Mouse (Mus musculus) midbrain, embryonic 11.5 days (tissue): ENCODE results near the gene Phka2. TPM values are rescaled to one million over a fixed set of nuclear protein-coding genes. Genes with fewer than 3 reads are reported as not detected.
A peak's percentile ranks its signal among the peaks of the same experiment; 100 is the strongest.

Experiments used
- ATAC-seq: fragments of 200-750 bp; cut with Nextera tagmentation; 2 replicates; pipeline ENCODE4 v1.8.0; 2017; ENCODE audit warnings: moderate TSS enrichment, moderate library complexity; ENCODE audit not compliant: low FRiP score
- DNase-seq: peaks from one replicate; pipeline ENCODE4 v3.0.0; 2015; ENCODE audit warnings: low spot score; ENCODE audit errors: missing footprints
- H3K27ac ChIP-seq: fragments of 300-500 bp; sonication (generic); 2 replicates; pipeline ENCODE4 v1.5.1; 2014; ENCODE audit warnings: low read depth, low read length
- H3K27me3 ChIP-seq: fragments of 300-500 bp; sonication (generic); 2 replicates; pipeline ENCODE4 v1.6.1; 2014; ENCODE audit warnings: mild to moderate bottlenecking, low read length, moderate library complexity, mixed read lengths; ENCODE audit not compliant: control insufficient read depth, insufficient read depth
- H3K36me3 ChIP-seq: fragments of 300-500 bp; sonication (generic); 2 replicates; pipeline ENCODE4 v1.6.1; 2014; ENCODE audit warnings: mild to moderate bottlenecking, low read length, moderate library complexity, mixed read lengths; ENCODE audit not compliant: control insufficient read depth, insufficient read depth
- H3K4me1 ChIP-seq: fragments of 300-500 bp; sonication (generic); 2 replicates; pipeline ENCODE4 v1.6.1; 2014; ENCODE audit warnings: low read length; ENCODE audit not compliant: control insufficient read depth, insufficient read depth
- H3K4me2 ChIP-seq: fragments of 300-500 bp; sonication (generic); 2 replicates; pipeline ENCODE4 v1.6.1; 2014; ENCODE audit warnings: mild to moderate bottlenecking, moderate library complexity
- H3K4me3 ChIP-seq: fragments of 300-500 bp; sonication (generic); 2 replicates; pipeline ENCODE4 v1.5.1; 2014; ENCODE audit warnings: low read depth, low read length
- H3K9ac ChIP-seq: fragments of 300-500 bp; sonication (generic); 2 replicates; pipeline ENCODE4 v1.6.1; 2014; ENCODE audit warnings: low read length
- H3K9me3 ChIP-seq: fragments of 300-500 bp; sonication (generic); 2 replicates; pipeline ENCODE4 v1.6.1; 2016; ENCODE audit warnings: low read length; ENCODE audit not compliant: control insufficient read depth
- WGBS: fragments of 180-500 bp; shearing (Covaris S2); extraction: QIAGEN DNeasy Blood & Tissue Kit; methylation state at CpG from one replicate; pipeline ENCODE4 v1.1.7; 2014; 5-methylcytosine and 5-hydroxymethylcytosine counted together
- polyA plus RNA-seq: library from polyadenylated mRNA; unstranded; fragments of >200 nt; fragmentation: Nextera tagmentation; extraction: Ambion mirVana; gene quantifications from 2 replicates; pipeline ENCODE4 v1.2.1, GENCODE M21; 2014

Phka2 gene
- polyA plus RNA-seq, 1 experiment from 2014 or later: 19.6 TPM

- Histone ChIP-seq H3K4me3 (no peak overlapping the region), H3K4me1 (no peaks in the 10 kb centered on the region), H3K27ac (no peak overlapping the region), H3K27me3 (no peaks in the 10 kb centered on the region), H3K36me3 (no peaks in the 10 kb centered on the region), H3K4me2 (no peak overlapping the region), H3K9me3 (no peaks in the 10 kb centered on the region), H3K9ac (no peak overlapping the region)
- DNase-seq (no peak), ATAC-seq (no peak)
- 37% methylated on average over 3 of the region's 3 CpGs for WGBS
Observed at GRCm38 (mm10) chrX:160609849-160610248, 107.9 kb downstream of the Phka2 start.

GRCm38 (mm10) chrX:160610482-160610881 lies 108.5 kb downstream of the Phka2 start:
- Histone ChIP-seq H3K27me3 (no peaks in the 10 kb centered on the region), H3K4me2 (no peak overlapping the region), H3K4me1 (no peaks in the 10 kb centered on the region), H3K36me3 (no peaks in the 10 kb centered on the region), H3K27ac (no peak overlapping the region; the same call in 1 of the 2 replicates), H3K9ac (no peak overlapping the region), H3K9me3 (no peaks in the 10 kb centered on the region), H3K4me3 (no peak overlapping the region)
- 42% methylated on average over 2 of the region's 2 CpGs for WGBS
- DNase-seq (no peak), ATAC-seq (peak; percentile 57)

GRCm38 (mm10) chrX:160610882-160611644 lies 109.1 kb downstream of the Phka2 start:
- whole genome bisulfite sequencing: 30% methylated on average over 4 of the region's 4 CpGs
- no peak overlapping the region for H3K9ac ChIP-seq
- no peaks in the 10 kb centered on the region for H3K9me3 ChIP-seq
- DNase-seq: peak; percentile 90
- no peaks in the 10 kb centered on the region for H3K36me3 ChIP-seq
- H3K4me1 ChIP-seq: no peaks in the 10 kb centered on the region
- no peaks in the 10 kb centered on the region for H3K27me3 ChIP-seq
- H3K4me3 ChIP-seq: no peak overlapping the region
- peak; percentile 89 for ATAC-seq
- H3K27ac ChIP-seq: 0 out of 2 replicates have a peak overlapping the region, but pooled peaks have one; percentile 30
- no peak overlapping the region for H3K4me2 ChIP-seq

Other genes with a start within 250 kb of the Phka2 start
- 0.64 and 1.0 TPM in 2 replicates for gene Adgrg2, start 111.5 kb upstream of the Phka2 start, polyA plus RNA-seq
- gene Ppef1, start 233.6 kb downstream of the Phka2 start, polyA plus RNA-seq: 0.19 and 0.56 TPM in 2 replicates